Mouse (Mus musculus) stomach, postnatal 0 days (tissue): ENCODE measurements around the gene Dpf3. TPM values are rescaled to one million over a fixed set of nuclear protein-coding genes. Genes with fewer than 3 reads are reported as not detected.

Source experiments
- ATAC-seq: fragments of 200-750 bp; cut with Nextera tagmentation; 2 replicates; pipeline ENCODE4 v1.8.0; 2017; ENCODE audit not compliant: low FRiP score, low TSS enrichment
- DNase-seq: peaks from one replicate; pipeline ENCODE4 v3.0.0-alpha.2; 2016; ENCODE audit warnings: low spot score
- H3K27ac ChIP-seq: fragments of 300-500 bp; sonication (generic); replicated peaks from 2 replicates; pipeline ENCODE4 v1.5.1; 2014; ENCODE audit warnings: mild to moderate bottlenecking, control low read depth
- H3K27me3 ChIP-seq: fragments of 300-500 bp; sonication (generic); 2 replicates; pipeline ENCODE4 v1.6.1; 2014; ENCODE audit warnings: low read length; ENCODE audit not compliant: control insufficient read depth, insufficient read depth
- H3K36me3 ChIP-seq: fragments of 300-500 bp; sonication (generic); 2 replicates; pipeline ENCODE4 v1.6.1; 2014; ENCODE audit warnings: low read length, mixed read lengths; ENCODE audit not compliant: control insufficient read depth, insufficient read depth
- H3K4me1 ChIP-seq: fragments of 300-500 bp; sonication (generic); replicated peaks from 2 replicates; pipeline ENCODE4 v1.6.1; 2014; ENCODE audit warnings: antibody characterized with exemption; ENCODE audit not compliant: control insufficient read depth, insufficient read depth
- H3K4me2 ChIP-seq: fragments of 300-500 bp; sonication (generic); replicated peaks from 2 replicates; pipeline ENCODE4 v1.6.1; 2014; ENCODE audit warnings: low read depth, mild to moderate bottlenecking, control low read depth, moderate library complexity
- H3K4me3 ChIP-seq: fragments of 300-500 bp; sonication (generic); 2 replicates; pipeline ENCODE4 v1.5.1; 2014; ENCODE audit warnings: low read depth, low read length, control low read depth
- H3K9ac ChIP-seq: fragments of 300-500 bp; sonication (generic); 2 replicates; pipeline ENCODE4 v1.6.1; 2014; ENCODE audit warnings: mild to moderate bottlenecking, low read length, control low read depth, mixed read lengths
- H3K9me3 ChIP-seq: fragments of 300-500 bp; sonication (generic); 2 replicates; pipeline ENCODE4 v1.6.1; 2016; ENCODE audit warnings: low read length; ENCODE audit not compliant: control insufficient read depth
- CTCF ChIP-seq: IDR thresholded peaks from 2 replicates; pipeline ENCODE4 v1.5.1; 2016; ENCODE audit warnings: antibody characterized with exemption, low read depth, mild to moderate bottlenecking, moderate library complexity
- EP300 ChIP-seq: optimal IDR thresholded peaks from 2 replicates; pipeline ENCODE3; 2016; ENCODE audit warnings: antibody characterized with exemption
- WGBS: fragments of 180-500 bp; shearing (Covaris S2); extraction: QIAGEN DNeasy Blood & Tissue Kit; methylation state at CpG from one replicate; pipeline ENCODE4 v1.1.7; 2014; 5-methylcytosine and 5-hydroxymethylcytosine counted together
- polyA plus RNA-seq: library from polyadenylated mRNA; unstranded; fragments of >200 nt; fragmentation: Nextera tagmentation; extraction: Ambion mirVana; gene quantifications from 2 replicates; pipeline ENCODE4 v1.2.1, GENCODE M21; 2015

The Dpf3 gene
- polyA plus RNA-seq, 1 experiment from 2014 or later = 3.0 TPM

DNA sequence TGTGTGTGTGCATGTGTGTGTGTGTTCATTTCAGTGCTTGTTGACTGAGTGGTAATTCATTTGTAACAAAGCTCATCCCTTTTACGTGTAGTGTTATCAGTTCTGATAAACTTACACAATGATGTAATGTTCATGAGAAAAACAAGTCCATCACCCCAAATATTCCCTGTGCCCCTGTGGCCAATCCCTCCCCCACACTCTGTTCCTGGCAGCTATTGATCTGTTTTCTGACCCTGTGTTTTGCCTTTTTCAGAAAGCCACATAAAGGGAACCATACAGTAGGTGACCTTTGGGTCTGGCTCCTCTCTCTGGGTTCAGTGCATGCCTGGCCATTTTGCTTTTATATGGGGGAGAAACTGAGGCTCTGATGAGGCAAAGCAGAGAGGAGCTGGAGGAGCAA, 322.5 kb downstream of the Dpf3 start:
- ATAC-seq (no peak), DNase-seq (no peak)
- no peak overlapping the region for H3K4me2 ChIP-seq
- no peak overlapping the region for H3K27ac ChIP-seq
- 45% methylated on average over 1 of the region's 1 CpGs for WGBS
- TF ChIP-seq CTCF = no peak
- TF ChIP-seq EP300 = no peak
- no peaks in the 10 kb centered on the region for H3K4me1 ChIP-seq
- H3K9me3 ChIP-seq = no peaks in the 10 kb centered on the region
- no peak overlapping the region for H3K4me3 ChIP-seq
- H3K36me3 ChIP-seq = no peaks in the 10 kb centered on the region
- H3K9ac ChIP-seq = no peak overlapping the region
- H3K27me3 ChIP-seq = no peaks in the 10 kb centered on the region

Other genes with a start within 250 kb of the Dpf3 start
- gene Dcaf4, start 32.8 kb upstream of the Dpf3 start, polyA plus RNA-seq = 19.7 and 21.6 TPM in 2 replicates
- 7.6 and 8.2 TPM in 2 replicates for gene Zfyve1, start 109.5 kb upstream of the Dpf3 start, polyA plus RNA-seq
- gene Rbm25, start 143.5 kb upstream of the Dpf3 start, polyA plus RNA-seq = 105 and 115 TPM in 2 replicates
- gene Psen1, start 200.4 kb upstream of the Dpf3 start, polyA plus RNA-seq = 64.7 and 67.2 TPM in 2 replicates